26 mouse cellular contexts compared by ENCODE assay signal in genomic region chr9:62848641-62849040, GRCm38 (mm10). TPM values are rescaled to one million over a fixed set of nuclear protein-coding genes. Genes with fewer than 3 reads are reported as not detected.
A peak's percentile ranks its signal among the peaks of the same experiment; 100 is the strongest.
DNase-seq lines count a peak whose midpoint lies in the region; ATAC-seq lines count a peak whose summit lies in the region.
"Had no signal": no experiment of that assay in that cellular context is flagged by ENCODE, and none has a peak within 500 bp of the region (broad histone marks: within the 10 kb centered on the region; RNA-seq: fewer than 3 reads in every experiment).

No protein-coding gene starts in this region.

- peaks cover 6% of the 10 kb centered on the region for H3K4me1 ChIP-seq in midbrain, embryonic 13.5 days (replicated peaks)
- no peaks in the 10 kb centered on the region for H3K4me1 ChIP-seq in midbrain, embryonic 14.5 days (ENCODE audit: control insufficient read depth, insufficient read depth, low read length)
- no peaks in the 10 kb centered on the region for H3K4me1 ChIP-seq in embryonic facial prominence, embryonic 11.5 days (ENCODE audit: control insufficient read depth, insufficient read depth, low read length)
- H3K4me1 ChIP-seq: forebrain, embryonic 15.5 days; midbrain, embryonic 15.5 days had no signal

- no peaks in the 10 kb centered on the region for H3K9me3 ChIP-seq in midbrain, embryonic 13.5 days
- no peaks in the 10 kb centered on the region for H3K9me3 ChIP-seq in midbrain, embryonic 14.5 days (ENCODE audit: control insufficient read depth, low read length)
- H3K9me3 ChIP-seq in embryonic facial prominence, embryonic 11.5 days (replicated peaks; ENCODE audit: control insufficient read depth, low read length), result no peaks in the 10 kb centered on the region
- H3K9me3 ChIP-seq: forebrain, embryonic 10.5 days; forebrain, embryonic 15.5 days; heart, embryonic 12.5 days; hindbrain, embryonic 15.5 days; kidney, embryonic 15.5 days; liver, embryonic 12.5 days; megakaryocyte, embryonic 14.5 days; midbrain, embryonic 15.5 days had no signal

- H3K4me3 ChIP-seq in midbrain, embryonic 13.5 days (replicated peaks), result no peak overlapping the region
- no peak overlapping the region for H3K4me3 ChIP-seq in midbrain, embryonic 14.5 days (replicated peaks; ENCODE audit: low read depth, low read length)
- no peak overlapping the region for H3K4me3 ChIP-seq in embryonic facial prominence, embryonic 11.5 days (ENCODE audit: low read depth, low read length)
- H3K4me3 ChIP-seq: forebrain, embryonic 10.5 days; forebrain, embryonic 15.5 days; heart, adult 2 months; heart, embryonic 12.5 days; hindbrain, embryonic 15.5 days; kidney, embryonic 15.5 days; liver, embryonic 12.5 days; midbrain, embryonic 15.5 days had no signal

- no peak overlapping the region for H3K4me2 ChIP-seq in midbrain, embryonic 13.5 days (replicated peaks)
- no peak overlapping the region for H3K4me2 ChIP-seq in midbrain, embryonic 14.5 days (ENCODE audit: low read length)
- no peak overlapping the region for H3K4me2 ChIP-seq in embryonic facial prominence, embryonic 11.5 days (ENCODE audit: low read depth, low read length)
- H3K4me2 ChIP-seq: forebrain, embryonic 15.5 days; heart, embryonic 12.5 days; hindbrain, embryonic 15.5 days; kidney, embryonic 15.5 days; liver, embryonic 12.5 days; midbrain, embryonic 15.5 days had no signal

- no peaks in the 10 kb centered on the region for H3K36me3 ChIP-seq in midbrain, embryonic 13.5 days
- H3K36me3 ChIP-seq in midbrain, embryonic 14.5 days (ENCODE audit: control insufficient read depth, insufficient read depth, low read length), result no peaks in the 10 kb centered on the region
- H3K36me3 ChIP-seq in embryonic facial prominence, embryonic 11.5 days (replicated peaks; ENCODE audit: control insufficient read depth, insufficient read depth, low read depth, low read length), result no peaks in the 10 kb centered on the region
- H3K36me3 ChIP-seq: forebrain, embryonic 15.5 days; hindbrain, embryonic 15.5 days; midbrain, embryonic 15.5 days had no signal

- peak; percentile 31; the same call in 1 of the 2 replicates for ATAC-seq in midbrain, embryonic 13.5 days
- ATAC-seq in midbrain, embryonic 14.5 days (ENCODE audit: low FRiP score, low TSS enrichment), result no peak
- ATAC-seq in embryonic facial prominence, embryonic 11.5 days (replicated peaks; ENCODE audit: insufficient number of reproducible peaks, low FRiP score, low TSS enrichment, low read depth), result 0 out of 2 replicates have a peak, but pooled peaks have one; percentile 7
- ATAC-seq: forebrain, embryonic 15.5 days; midbrain, embryonic 15.5 days had no signal

- DNase-seq in adrenal gland, postnatal 14 days, result peak; percentile 38
- DNase-seq in adrenal gland, postnatal 25 days, result no peak
- DNase-seq in midbrain, embryonic 14.5 days, result no peak
- DNase-seq in A20 (ENCODE audit: low read depth, low spot score), result peak; percentile 30
- no peak for DNase-seq in embryonic facial prominence, embryonic 11.5 days (ENCODE audit: low spot score)
- DNase-seq in gastrocnemius, adult 18-20 months (ENCODE audit: low spot score), result no peak
- DNase-seq: cerebellum, adult 11 months; cerebellum, adult 9-11 months; gastrocnemius, adult 2 months; heart, adult 2 months; kidney, adult 18-20 months; left cerebral cortex, postnatal 4 days; liver, postnatal 0 days; lung, postnatal 4 days; right cerebral cortex, postnatal 14 days; spleen, adult 18-20 months; thymus, postnatal 4 days had no signal

- no peak overlapping the region for H3K27ac ChIP-seq in midbrain, embryonic 13.5 days
- no peak overlapping the region for H3K27ac ChIP-seq in midbrain, embryonic 14.5 days (replicated peaks; ENCODE audit: low read depth, low read length)
- no peak overlapping the region for H3K27ac ChIP-seq in embryonic facial prominence, embryonic 11.5 days (replicated peaks; ENCODE audit: low read depth, low read length)
- H3K27ac ChIP-seq: forebrain, embryonic 10.5 days; forebrain, embryonic 15.5 days; hindbrain, embryonic 15.5 days; kidney, embryonic 15.5 days; midbrain, embryonic 15.5 days had no signal

- WGBS in midbrain, embryonic 13.5 days, result 91% methylated on average over 3 of the region's 3 CpGs
- 73% methylated on average over 3 of the region's 3 CpGs for WGBS in midbrain, embryonic 14.5 days
- WGBS in embryonic facial prominence, embryonic 11.5 days, result 86% methylated on average over 3 of the region's 3 CpGs

- no peak overlapping the region for H3K9ac ChIP-seq in midbrain, embryonic 13.5 days (replicated peaks)
- H3K9ac ChIP-seq in midbrain, embryonic 14.5 days (replicated peaks; ENCODE audit: low read length), result no peak overlapping the region
- no peak overlapping the region for H3K9ac ChIP-seq in embryonic facial prominence, embryonic 11.5 days (replicated peaks; ENCODE audit: low read length)
- H3K9ac ChIP-seq: forebrain, embryonic 15.5 days; heart, embryonic 12.5 days; hindbrain, embryonic 15.5 days; kidney, embryonic 15.5 days; liver, postnatal 0 days; midbrain, embryonic 15.5 days had no signal

- no peaks in the 10 kb centered on the region for H3K27me3 ChIP-seq in midbrain, embryonic 13.5 days
- no peaks in the 10 kb centered on the region for H3K27me3 ChIP-seq in midbrain, embryonic 14.5 days (ENCODE audit: control insufficient read depth, insufficient read depth, low read length)
- H3K27me3 ChIP-seq in embryonic facial prominence, embryonic 11.5 days (ENCODE audit: control insufficient read depth, insufficient read depth, low read length), result no peaks in the 10 kb centered on the region
- H3K27me3 ChIP-seq: forebrain, embryonic 15.5 days; heart, embryonic 12.5 days; hindbrain, embryonic 15.5 days; kidney, embryonic 15.5 days; liver, embryonic 12.5 days; megakaryocyte, embryonic 14.5 days; midbrain, embryonic 15.5 days had no signal

RNA-seq across cellular contexts. Expression of gene Calml4, which starts 9.2 kb away (rescaled TPM):
- 8.6 and 9.5 TPM in 2 replicates for total RNA-seq in adrenal gland, postnatal 14 days (2021)
- total RNA-seq in adrenal gland, postnatal 25 days (2021), result 6.2 and 8.3 TPM in 2 replicates
- polyA plus RNA-seq in midbrain, embryonic 13.5 days (2015; fragmentation: Nextera tagmentation; extraction: Ambion mirVana), result 4.7 and 9.8 TPM in 2 replicates
- 7.1 TPM in 2 replicates for polyA plus RNA-seq in midbrain, embryonic 14.5 days (2014; fragmentation: Nextera tagmentation; extraction: Ambion mirVana)
- polyA plus RNA-seq in embryonic facial prominence, embryonic 11.5 days (2014; fragmentation: Nextera tagmentation; extraction: Ambion mirVana), result 0.88 and 1.2 TPM in 2 replicates
- total RNA-seq in gastrocnemius, adult 18-20 months (2021), result 1 to 10 TPM; 1.2 to 1.3 TPM

RNA-seq across cellular contexts. Expression of gene Cln6, which starts 10.1 kb away (rescaled TPM):
- total RNA-seq in adrenal gland, postnatal 14 days (2021), result 17.6 and 23.5 TPM in 2 replicates
- total RNA-seq in adrenal gland, postnatal 25 days (2021), result 19.3 and 22.9 TPM in 2 replicates
- polyA plus RNA-seq in midbrain, embryonic 13.5 days (2015; fragmentation: Nextera tagmentation; extraction: Ambion mirVana), result 4.6 and 5.7 TPM in 2 replicates
- polyA plus RNA-seq in midbrain, embryonic 14.5 days (2014; fragmentation: Nextera tagmentation; extraction: Ambion mirVana), result 3.1 and 5.2 TPM in 2 replicates
- 9.2 and 10.5 TPM in 2 replicates for polyA plus RNA-seq in embryonic facial prominence, embryonic 11.5 days (2014; fragmentation: Nextera tagmentation; extraction: Ambion mirVana)
- 10 to 100 TPM; 18.9 to 20.1 TPM for total RNA-seq in gastrocnemius, adult 18-20 months (2021)

RNA-seq across cellular contexts. Expression of gene Fem1b, which starts 36.9 kb away (rescaled TPM):
- 38.4 and 38.9 TPM in 2 replicates for total RNA-seq in adrenal gland, postnatal 14 days (2021)
- 37.8 and 41.2 TPM in 2 replicates for total RNA-seq in adrenal gland, postnatal 25 days (2021)
- 56.2 and 58.1 TPM in 2 replicates for polyA plus RNA-seq in midbrain, embryonic 13.5 days (2015; fragmentation: Nextera tagmentation; extraction: Ambion mirVana)
- 71.5 and 103 TPM in 2 replicates for polyA plus RNA-seq in midbrain, embryonic 14.5 days (2014; fragmentation: Nextera tagmentation; extraction: Ambion mirVana)
- 38.4 and 41.1 TPM in 2 replicates for polyA plus RNA-seq in embryonic facial prominence, embryonic 11.5 days (2014; fragmentation: Nextera tagmentation; extraction: Ambion mirVana)
- total RNA-seq in gastrocnemius, adult 18-20 months (2021), result 10 to 100 TPM; 11.4 to 12.5 TPM

Comparison
In these comparisons a context has a peak if more than half of its experiments do, and no peak if none do; other contexts are left out.
1. DNase-seq: peak in adrenal gland, postnatal 14 days (single experiment) and A20 (single experiment); none in adrenal gland, postnatal 25 days (single experiment), midbrain, embryonic 14.5 days (single experiment), embryonic facial prominence, embryonic 11.5 days (single experiment) and gastrocnemius, adult 18-20 months (single experiment).